Mouse (Mus musculus) testis, adult 2 months (tissue): ENCODE results near the gene Ltn1. TPM values are rescaled to one million over a fixed set of nuclear protein-coding genes. Genes with fewer than 3 reads are reported as not detected.

Source experiments
- H3K27ac ChIP-seq: fragments of 200-500 bp; 2 replicates; pipeline ENCODE4 v1.5.1; 2012; ENCODE audit warnings: low read depth, low read length; ENCODE audit not compliant: control insufficient read depth, insufficient read depth
- H3K27me3 ChIP-seq: fragments of 200-500 bp; 2 replicates; pipeline ENCODE4 v1.6.1; 2012; ENCODE audit warnings: mild to moderate bottlenecking, low read length, moderate library complexity; ENCODE audit not compliant: control insufficient read depth, insufficient read depth
- H3K36me3 ChIP-seq: fragments of 200-500 bp; 2 replicates; pipeline ENCODE4 v1.6.1; 2012; ENCODE audit warnings: mild to moderate bottlenecking, low read length; ENCODE audit not compliant: control insufficient read depth, insufficient read depth
- H3K4me1 ChIP-seq: fragments of 200-500 bp; 2 replicates; pipeline ENCODE4 v1.6.1; 2012; ENCODE audit warnings: low read length; ENCODE audit not compliant: control insufficient read depth, insufficient read depth
- H3K4me3 ChIP-seq: fragments of 200-500 bp; 2 replicates; pipeline ENCODE4 v1.5.1; 2012; ENCODE audit warnings: low read depth, mild to moderate bottlenecking, low read length, moderate library complexity, mixed read lengths; ENCODE audit not compliant: control insufficient read depth
- CTCF ChIP-seq: fragments of 200-500 bp; IDR thresholded peaks from 2 replicates; pipeline ENCODE4 v1.5.1; 2012; ENCODE audit warnings: low read depth, mild to moderate bottlenecking, inconsistent platforms, low read length, moderate library complexity; ENCODE audit not compliant: control insufficient read depth, insufficient read depth, insufficient replicate concordance
- POLR2A ChIP-seq: fragments of 200-500 bp; IDR thresholded peaks from 2 replicates; pipeline ENCODE4 v1.6.1; 2012; ENCODE audit warnings: low read depth, mild to moderate bottlenecking, inconsistent platforms, low read length, moderate library complexity; ENCODE audit not compliant: control insufficient read depth
- polyA plus RNA-seq: library from polyadenylated mRNA; depleted of rRNA; stranded (reverse); fragments of >200 nt; gene quantifications from 2 replicates; pipeline ENCODE4 v1.2.3, GENCODE M21; 2012

Gene Ltn1
- polyA plus RNA-seq, 1 experiment, result 44.6 TPM

- Histone ChIP-seq H3K27me3 (no peaks in the 10 kb centered on the region), H3K4me1 (peaks cover 7% of the 10 kb centered on the region), H3K27ac (no peak overlapping the region), H3K36me3 (no peaks in the 10 kb centered on the region), H3K4me3 (peak overlapping the region; percentile 56)
- TF ChIP-seq POLR2A (0 out of 2 replicates have a peak, but pooled peaks have one; percentile 11), CTCF (no peak)
These were observed 3.2 kb upstream of the Ltn1 start for GRCm38 (mm10) chr16:87435411-87436205.

GRCm38 (mm10) chr16:87434946-87435345 is 2.5 kb upstream of the Ltn1 start:
- TF ChIP-seq CTCF, result no peak
- no peak for TF ChIP-seq POLR2A

GRCm38 (mm10) chr16:87434266-87434665 is 1.9 kb upstream of the Ltn1 start:
- Histone ChIP-seq H3K4me1 (peaks cover 5% of the 10 kb centered on the region), H3K27me3 (no peaks in the 10 kb centered on the region), H3K36me3 (no peaks in the 10 kb centered on the region), H3K27ac (no peak overlapping the region), H3K4me3 (no peak overlapping the region)
- TF ChIP-seq POLR2A (no peak), CTCF (no peak)

More at GRCm38 (mm10) chr16:87434946-87435345, 2.5 kb upstream of the Ltn1 start:
- Histone ChIP-seq H3K27ac (no peak overlapping the region), H3K27me3 (no peaks in the 10 kb centered on the region), H3K4me3 (no peak overlapping the region), H3K36me3 (no peaks in the 10 kb centered on the region), H3K4me1 (peaks cover 5% of the 10 kb centered on the region)

- H3K4me1 ChIP-seq, result no peaks in the 10 kb centered on the region
- TF ChIP-seq CTCF (no peak), POLR2A (no peak)
- no peak overlapping the region for H3K27ac ChIP-seq
- no peaks in the 10 kb centered on the region for H3K27me3 ChIP-seq
- H3K4me3 ChIP-seq, result no peak overlapping the region
- H3K36me3 ChIP-seq, result peaks cover 3% of the 10 kb centered on the region
These were observed 4.9 kb downstream of the Ltn1 start for GRCm38 (mm10) chr16:87427516-87427915.

- peaks cover 5% of the 10 kb centered on the region for H3K36me3 ChIP-seq
- H3K4me1 ChIP-seq, result no peaks in the 10 kb centered on the region
- no peak overlapping the region for H3K4me3 ChIP-seq
- TF ChIP-seq CTCF, result no peak
- TF ChIP-seq POLR2A, result no peak
- no peak overlapping the region for H3K27ac ChIP-seq
- no peaks in the 10 kb centered on the region for H3K27me3 ChIP-seq
These were observed 11.8 kb downstream of the Ltn1 start for GRCm38 (mm10) chr16:87420662-87421061.

- H3K36me3 ChIP-seq, result peaks cover 6% of the 10 kb centered on the region
- H3K4me3 ChIP-seq, result no peak overlapping the region
- no peak overlapping the region for H3K27ac ChIP-seq
- no peaks in the 10 kb centered on the region for H3K27me3 ChIP-seq
- TF ChIP-seq POLR2A, result no peak
- no peak for TF ChIP-seq CTCF
- no peaks in the 10 kb centered on the region for H3K4me1 ChIP-seq
These were observed 27.4 kb downstream of the Ltn1 start for GRCm38 (mm10) chr16:87405001-87405400.

- Histone ChIP-seq H3K36me3 (peaks cover 2% of the 10 kb centered on the region; the same call in 1 of the 2 replicates), H3K27ac (no peak overlapping the region), H3K27me3 (no peaks in the 10 kb centered on the region), H3K4me1 (no peaks in the 10 kb centered on the region), H3K4me3 (no peak overlapping the region)
- TF ChIP-seq POLR2A, result no peak
- TF ChIP-seq CTCF, result peak; percentile 44; the same call in 1 of the 2 replicates
These were observed 38.4 kb downstream of the Ltn1 start for GRCm38 (mm10) chr16:87393813-87394548.
